Mouse (Mus musculus) inflammation-experienced regulatory T-cells (primary cell): Measurements from ENCODE around the gene Pdpk1. TPM values are rescaled to one million over a fixed set of nuclear protein-coding genes. Genes with fewer than 3 reads are reported as not detected.

Experiments
- polyA plus RNA-seq, 2 experiments: library from polyadenylated mRNA; unstranded; fragments of 100-300 nt; shearing (Covaris generic); gene quantifications; one replicate each; pipeline ENCODE4 v1.2.1; 2017

Gene Pdpk1
- 10 to 100 TPM; 39.9 to 43.6 TPM for polyA plus RNA-seq

GRCm38 (mm10) chr17:24150824-24151223 lies at the start of gene Pdpk1:
Pdpk1 (minus strand) TSS chr17:24150924.

GRCm38 (mm10) chr17:24169317-24170065 lies 18.8 kb upstream of the Pdpk1 start, which contains the start of gene Atp6v0c:
Atp6v0c (minus strand) TSS chr17:24169702.

GRCm38 (mm10) chr17:24163176-24163962 lies 12.6 kb upstream of the Pdpk1 start, which contains the start of gene Amdhd2:
Amdhd2 (minus strand) TSS chr17:24163766.

GRCm38 (mm10) chr17:24072919-24073696 lies 77.6 kb downstream of the Pdpk1 start, which contains the start of gene Kctd5:
Kctd5 (minus strand) TSS chr17:24073485.

GRCm38 (mm10) chr17:24037844-24038243 lies 112.9 kb downstream of the Pdpk1 start, which contains the start of gene Prss27:
Prss27 (plus strand) TSS chr17:24038144.

Other genes starting within 250 kb of the Pdpk1 start
- gene Dcpp3, start 233.5 kb downstream of the Pdpk1 start, polyA plus RNA-seq = 1 to 10 TPM in 1 of 2 experiments, under 1 TPM in 1; 0.43 to 5.0 TPM
- gene Sbp, start 209.3 kb downstream of the Pdpk1 start, polyA plus RNA-seq = not detected
- gene Sbpl, start 195.7 kb downstream of the Pdpk1 start, polyA plus RNA-seq = not detected
- 1 to 10 TPM in 1 of 2 experiments, not detected in 1; 1.2 TPM for gene Prss30, start 170.4 kb downstream of the Pdpk1 start, polyA plus RNA-seq
- not detected for gene Prss22, start 152.8 kb downstream of the Pdpk1 start, polyA plus RNA-seq
- 1 to 10 TPM in 1 of 2 experiments, under 1 TPM in 1; 0.58 to 2.5 TPM for gene Prss27, start 112.8 kb downstream of the Pdpk1 start, polyA plus RNA-seq
- 10 to 100 TPM; 22.2 to 27.8 TPM for gene Kctd5, start 77.4 kb downstream of the Pdpk1 start, polyA plus RNA-seq
- 10 to 100 TPM; 33.0 to 37.4 TPM for gene Amdhd2, start 12.8 kb upstream of the Pdpk1 start, polyA plus RNA-seq
- gene Atp6v0c, start 18.8 kb upstream of the Pdpk1 start, polyA plus RNA-seq = 100 to 1,000 TPM; 291 to 333 TPM
- gene Tbc1d24, start 54.6 kb upstream of the Pdpk1 start, polyA plus RNA-seq = 1 to 10 TPM in 1 of 2 experiments, under 1 TPM in 1; 0.75 to 4.4 TPM
- under 1 TPM; 0.07 to 0.84 TPM for gene Ntn3, start 58.6 kb upstream of the Pdpk1 start, polyA plus RNA-seq
- gene Tedc2, start 69.9 kb upstream of the Pdpk1 start, polyA plus RNA-seq = 1 to 10 TPM; 4.0 to 5.1 TPM
- 1 to 10 TPM in 1 of 2 experiments, under 1 TPM in 1; 0.71 to 2.7 TPM for gene Ccnf, start 100.6 kb upstream of the Pdpk1 start, polyA plus RNA-seq
- under 1 TPM; 0.20 to 0.24 TPM for gene Abca17, start 200.1 kb upstream of the Pdpk1 start, polyA plus RNA-seq
- 10 to 100 TPM; 28.9 to 30.9 TPM for gene Abca3, start 201.0 kb upstream of the Pdpk1 start, polyA plus RNA-seq